Mouse (Mus musculus) macrophage (primary cell): ENCODE results near the gene Cort. TPM values are rescaled to one million over a fixed set of nuclear protein-coding genes. Genes with fewer than 3 reads are reported as not detected.
"Not testable (repeated sequence)": the region's sequence is repeated elsewhere in the genome, so short reads cannot be mapped to it uniquely, and the experiment has no call there.

Experiments
- H3K27ac ChIP-seq: fragments of 350-480 bp; formaldehyde crosslinking; 2 replicates; pipeline ENCODE4 v1.9.0; 2021
- H3K36me3 ChIP-seq: fragments of 350-480 bp; formaldehyde crosslinking; 2 replicates; pipeline ENCODE4 v1.9.0; 2021; ENCODE audit errors: inconsistent target
- H3K4me3 ChIP-seq: fragments of 350-480 bp; formaldehyde crosslinking; 2 replicates; pipeline ENCODE4 v1.9.0; 2021; ENCODE audit errors: inconsistent target
- H3K79me2 ChIP-seq: fragments of 350-480 bp; formaldehyde crosslinking; 2 replicates; pipeline ENCODE4 v1.9.0; 2021; ENCODE audit errors: inconsistent target
- WGBS: methylation state at CpG from one replicate; pipeline ENCODE4 v1.1.7; 2026; ENCODE audit warnings: inconsistent platforms; ENCODE audit not compliant: missing documents; 5-methylcytosine and 5-hydroxymethylcytosine counted together
- polyA plus RNA-seq: library from polyadenylated mRNA; stranded (reverse); fragments of 250-400 nt; gene quantifications from 3 replicates; pipeline ENCODE4 v1.2.4, GENCODE M21; 2018; ENCODE audit warnings: inconsistent platforms
- total RNA-seq, 78 experiments: library from RNA; depleted of rRNA; stranded (reverse); fragments of 250-400 nt; gene quantifications; 1 replicate in 9 of 78; 2 replicates in 24 of 78; 3 replicates in 43 of 78; 4 replicates in 2 of 78; pipeline ENCODE4 v1.2.4; 2018; ENCODE audit warnings: inconsistent platforms in 56 of 78

Gene Cort
- total RNA-seq (2018; cell fraction: chromatin; rRNA removed) = 1 to 10 TPM in 1 of 26 experiments, not detected in 25; 1.1 TPM
- not detected for total RNA-seq (2018; cell fraction: cytosol; rRNA removed)
- total RNA-seq (2018; cell fraction: nucleus; rRNA removed) = 1 to 10 TPM in 1 of 26 experiments, not detected in 25; 1.3 TPM
- not detected in 3 replicates for polyA plus RNA-seq

DNA sequence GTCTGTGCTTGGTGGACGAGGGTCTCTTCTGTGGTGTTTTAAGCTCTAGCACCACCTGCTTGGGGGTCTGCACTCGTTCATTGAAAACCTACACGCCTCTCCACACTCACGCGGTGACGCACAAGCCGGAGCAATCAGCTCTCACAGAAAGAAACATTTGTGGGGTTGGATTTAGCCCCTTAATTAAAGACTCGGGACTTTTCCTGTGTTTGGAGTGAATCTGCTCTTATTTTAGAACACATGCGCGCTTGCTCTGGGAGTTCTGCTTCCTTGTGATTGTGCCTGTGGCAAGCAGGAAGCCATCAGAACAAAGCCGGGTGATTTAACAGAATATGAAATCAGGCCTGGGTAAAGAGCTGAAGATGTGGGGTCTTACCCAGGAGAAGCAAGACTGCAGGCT lies at the start of gene Cort:
TSS of gene Cort (minus strand) at position 101 of the 400 bp plus-strand sequence.
- no peak within 1 kb of the TSS for H3K27ac ChIP-seq
- 90% methylated on average over 11 of the region's 11 CpGs for WGBS
- no peak within 1 kb of the TSS for H3K4me3 ChIP-seq
- H3K79me2 ChIP-seq = no peaks in the 10 kb centered on the region
- H3K36me3 ChIP-seq = no peaks in the 10 kb centered on the region

DNA sequence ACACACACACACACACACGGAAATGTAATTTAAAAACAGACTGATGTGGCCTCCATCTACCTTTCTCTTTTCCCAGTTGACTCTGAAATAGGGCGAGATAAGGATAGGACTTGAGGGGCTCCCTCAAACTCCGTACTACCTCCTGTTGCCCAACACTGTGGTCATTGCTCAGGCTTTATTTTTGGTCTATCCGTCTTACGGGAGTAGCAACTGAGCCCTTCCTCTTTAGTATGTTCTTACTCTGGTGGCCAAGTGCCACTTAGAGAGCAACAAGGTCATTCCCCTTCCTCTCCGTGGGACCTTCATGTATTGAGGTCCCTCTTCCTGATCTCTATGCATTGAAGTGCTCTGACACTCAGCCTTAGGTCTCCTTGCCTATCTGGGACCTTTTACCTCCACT lies 47.1 kb upstream of the Cort start:
- H3K36me3 ChIP-seq = no peaks in the 10 kb centered on the region
- H3K27ac ChIP-seq = peak overlapping the region; percentile 83
- WGBS = 5% methylated on average over 6 of the region's 6 CpGs
- H3K79me2 ChIP-seq = no peaks in the 10 kb centered on the region
- H3K4me3 ChIP-seq = no peak overlapping the region

DNA sequence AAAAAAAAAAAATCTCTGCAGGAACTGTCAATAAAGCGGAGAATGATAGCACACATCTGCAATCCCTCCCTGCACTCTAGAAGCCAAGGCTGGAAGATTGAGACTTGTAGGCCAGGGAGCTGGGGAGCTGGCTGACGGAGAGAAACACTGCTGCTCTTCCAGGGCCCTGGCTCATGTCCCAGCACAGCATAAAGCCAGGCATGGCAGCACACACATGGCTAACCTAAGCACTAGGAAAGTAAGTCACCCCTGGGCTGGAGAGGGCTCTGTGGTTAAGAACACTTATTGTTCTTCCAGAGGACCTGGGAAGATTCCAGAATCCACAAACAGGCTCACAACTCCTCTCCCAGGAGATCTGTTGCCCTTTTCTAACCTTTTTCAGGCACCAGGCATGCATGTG lies 46.1 kb upstream of the Cort start:
- H3K27ac ChIP-seq = peak overlapping the region; percentile 83
- WGBS = 81% methylated on average over 2 of the region's 2 CpGs
- no peaks in the 10 kb centered on the region for H3K36me3 ChIP-seq
- H3K4me3 ChIP-seq = no peak overlapping the region
- no peaks in the 10 kb centered on the region for H3K79me2 ChIP-seq

DNA sequence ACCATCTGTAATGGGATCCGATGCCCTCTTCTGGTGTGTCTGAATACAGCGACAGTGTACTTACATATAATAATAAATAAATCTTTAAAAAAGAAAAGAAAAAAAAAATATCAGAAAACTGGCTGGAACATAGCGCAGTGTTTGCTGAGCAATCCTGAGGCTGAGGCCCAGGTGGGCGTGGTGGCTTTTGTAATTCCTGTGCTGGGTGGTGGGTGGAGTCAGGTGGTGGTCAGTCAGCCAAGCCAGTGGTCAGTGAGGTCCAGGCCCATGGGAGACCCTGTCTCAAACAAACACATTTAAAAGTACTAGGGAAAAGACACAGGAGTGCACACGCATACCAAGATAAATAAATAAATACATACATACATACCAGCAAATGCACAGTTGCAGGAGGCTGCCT lies 45.5 kb upstream of the Cort start:
- Histone ChIP-seq H3K27ac (peak overlapping the region; percentile 83), H3K79me2 (no peaks in the 10 kb centered on the region), H3K4me3 (no peak overlapping the region), H3K36me3 (no peaks in the 10 kb centered on the region)
- 86% methylated on average over 4 of the region's 5 CpGs for WGBS

DNA sequence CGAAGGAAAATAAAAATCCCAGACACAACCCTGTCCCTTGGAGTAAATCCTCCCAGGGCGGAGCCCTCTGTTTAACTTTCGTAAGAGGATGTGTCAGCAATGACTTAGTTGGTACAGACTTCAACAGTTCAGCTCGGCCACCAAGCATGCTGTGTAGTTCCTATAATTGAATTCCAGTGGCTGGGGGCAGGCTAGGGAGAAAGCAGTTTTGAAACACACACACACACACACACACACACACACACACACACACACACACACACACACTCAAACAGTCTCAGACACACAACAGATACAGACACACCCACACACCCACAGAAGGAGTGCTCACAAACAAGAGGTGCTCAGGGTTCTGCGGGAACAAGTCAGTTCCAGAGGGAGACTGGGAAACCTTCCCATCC lies 45.0 kb upstream of the Cort start:
- Histone ChIP-seq H3K27ac (peak overlapping the region; percentile 83), H3K4me3 (no peak overlapping the region), H3K36me3 (no peaks in the 10 kb centered on the region), H3K79me2 (no peaks in the 10 kb centered on the region)
- WGBS = 18% methylated on average over 5 of the region's 5 CpGs

DNA sequence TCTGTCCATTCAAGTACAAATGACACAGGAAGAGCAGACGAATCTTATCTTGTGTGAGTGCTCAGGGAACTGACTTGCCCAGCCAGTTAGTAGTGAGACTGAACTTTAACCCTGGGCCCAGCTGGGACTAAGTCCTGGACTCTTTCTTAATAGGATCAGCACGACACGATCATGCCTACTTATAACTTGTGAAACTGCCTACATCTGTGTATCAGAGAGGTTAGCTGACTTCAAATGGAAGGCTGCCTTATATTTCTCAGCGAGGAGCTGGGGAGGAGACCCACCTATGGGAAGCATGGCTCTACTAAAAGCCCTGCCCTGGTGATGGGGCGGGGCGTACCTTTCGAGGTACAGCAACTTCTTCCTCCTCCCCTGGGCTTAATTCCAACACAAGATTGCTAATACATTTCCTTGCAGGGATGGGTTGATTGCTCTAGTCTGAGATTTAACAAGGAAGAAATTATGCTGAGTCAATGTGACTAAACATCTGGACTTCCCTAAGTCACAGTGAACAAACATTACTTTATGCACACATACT lies 43.9 kb upstream of the Cort start:
- WGBS = 18% methylated on average over 7 of the region's 7 CpGs
- no peak overlapping the region for H3K4me3 ChIP-seq
- no peaks in the 10 kb centered on the region for H3K36me3 ChIP-seq
- peak overlapping the region; percentile 83 for H3K27ac ChIP-seq
- peaks cover 7% of the 10 kb centered on the region for H3K79me2 ChIP-seq

DNA sequence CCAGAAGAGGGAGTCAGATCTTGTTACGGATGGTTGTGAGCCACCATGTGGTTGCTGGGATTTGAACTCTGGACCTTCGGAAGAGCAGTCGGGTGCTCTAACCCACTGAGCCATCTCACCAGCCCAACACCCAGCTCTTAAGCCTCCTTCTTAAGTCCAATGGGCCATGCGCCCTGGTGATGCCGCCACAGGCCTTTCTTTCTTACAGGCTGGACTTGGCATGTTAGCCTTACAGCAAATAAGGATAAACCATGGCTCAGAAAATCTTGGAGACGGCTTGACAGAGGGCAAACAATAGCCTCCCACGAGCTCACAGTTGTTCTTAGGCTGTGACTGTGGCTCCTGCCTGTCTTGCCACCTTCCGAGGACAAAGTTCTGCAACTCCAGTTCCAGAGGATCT lies 43.4 kb upstream of the Cort start:
- peak overlapping the region; percentile 83 for H3K27ac ChIP-seq
- WGBS = 91% methylated on average over 7 of the region's 8 CpGs
- H3K4me3 ChIP-seq = not testable (repeated sequence)

GRCm38 (mm10) chr4:149168016-149168415 lies 41.5 kb upstream of the Cort start:
- peaks cover 32% of the 10 kb centered on the region for H3K79me2 ChIP-seq
- peak overlapping the region; percentile 95 for H3K27ac ChIP-seq
- H3K4me3 ChIP-seq = peak overlapping the region; percentile 79; the same call in 1 of the 2 replicates
- 54% methylated on average over 2 of the region's 2 CpGs for WGBS
- peaks cover 10% of the 10 kb centered on the region; the same call in 1 of the 2 replicates for H3K36me3 ChIP-seq

More for the DNA sequence above, 43.4 kb upstream of the Cort start:
- not testable (repeated sequence) for H3K36me3 ChIP-seq
- peaks cover 13% of the 10 kb centered on the region for H3K79me2 ChIP-seq

DNA sequence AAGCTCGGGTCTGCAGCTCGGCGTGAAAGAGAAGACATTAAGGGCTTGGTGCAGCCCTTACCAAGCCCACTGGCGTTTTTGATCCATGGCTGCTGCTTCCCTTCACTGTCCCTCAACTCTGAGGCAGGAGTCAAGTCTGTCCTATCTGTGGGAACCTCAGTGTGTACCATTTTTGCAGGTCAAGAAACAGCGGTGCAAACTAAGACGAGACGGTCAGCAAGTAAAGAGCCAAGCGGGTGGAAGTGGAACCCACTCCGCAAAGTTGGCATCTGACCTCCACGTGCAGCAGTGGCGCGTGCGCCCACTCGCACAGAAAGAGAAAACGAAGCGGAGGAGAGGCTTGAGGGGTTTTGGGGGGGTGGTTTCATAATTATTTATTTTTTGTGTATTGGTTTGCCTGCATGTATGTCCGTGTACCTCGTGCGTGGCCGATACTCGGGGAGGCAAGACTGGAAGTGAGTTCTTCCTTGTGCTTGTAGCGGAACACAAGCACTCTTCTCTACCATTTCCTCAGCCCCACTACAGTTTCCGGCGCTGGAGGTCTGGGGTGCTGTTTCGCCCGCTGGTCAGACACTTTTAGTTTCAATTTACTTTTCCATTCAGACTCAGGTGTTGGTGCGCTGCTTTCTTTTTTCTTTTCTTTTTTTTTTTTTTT lies 40.5 kb upstream of the Cort start:
- peak overlapping the region; percentile 95 for H3K27ac ChIP-seq
- H3K4me3 ChIP-seq = peak overlapping the region; percentile 79
- WGBS = under 1% methylated on average over 21 of the region's 27 CpGs
- H3K36me3 ChIP-seq = peaks cover 20% of the 10 kb centered on the region; the same call in 1 of the 2 replicates
- peaks cover 41% of the 10 kb centered on the region for H3K79me2 ChIP-seq

DNA sequence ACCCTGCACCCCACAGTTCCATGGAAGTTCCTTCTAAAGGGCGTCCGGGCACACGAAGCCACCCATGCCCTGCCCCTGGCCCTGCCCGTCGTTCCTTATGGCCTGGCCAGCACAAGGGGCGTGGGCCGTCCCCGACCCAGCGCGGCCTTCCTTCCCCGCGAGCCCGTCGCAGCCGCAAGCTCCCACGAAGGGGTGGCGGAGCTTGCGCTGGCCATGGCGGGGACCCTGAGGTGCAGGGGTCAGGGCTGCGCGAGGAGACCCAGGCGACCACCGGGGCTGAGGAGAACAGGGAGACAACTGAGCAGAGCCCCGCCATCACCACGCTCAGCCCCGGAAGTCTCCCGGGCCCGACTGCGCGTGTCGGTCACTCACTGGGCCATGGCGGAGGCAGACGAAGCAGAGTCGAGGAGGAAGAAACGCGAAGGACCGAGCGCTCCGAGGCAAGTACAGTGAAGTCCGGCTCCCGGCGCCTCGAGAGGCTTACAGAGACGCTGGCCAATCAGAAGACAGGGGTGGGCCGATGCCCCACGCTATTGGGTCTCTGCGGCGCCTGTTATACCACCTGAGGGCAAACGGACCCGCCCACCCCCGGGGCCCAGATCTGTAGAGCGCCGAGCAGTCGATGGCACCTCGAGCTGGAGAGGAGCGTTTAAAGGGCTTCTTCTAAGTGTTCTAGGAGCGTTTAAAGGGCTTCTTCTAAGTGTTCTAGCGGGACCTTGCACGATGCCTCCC lies 39.8 kb upstream of the Cort start, which contains the start of gene Pgd:
TSS of gene Pgd (minus strand) at position 557 of the 732 bp plus-strand sequence.
- H3K4me3 ChIP-seq = peak within 1 kb of the TSS; percentile 79
- WGBS = 1% methylated on average over 58 of the region's 59 CpGs
- H3K79me2 ChIP-seq = peaks cover 48% of the 10 kb centered on the region
- H3K27ac ChIP-seq = peak within 1 kb of the TSS; percentile 95
- H3K36me3 ChIP-seq = peaks cover 27% of the 10 kb centered on the region; the same call in 1 of the 2 replicates

DNA sequence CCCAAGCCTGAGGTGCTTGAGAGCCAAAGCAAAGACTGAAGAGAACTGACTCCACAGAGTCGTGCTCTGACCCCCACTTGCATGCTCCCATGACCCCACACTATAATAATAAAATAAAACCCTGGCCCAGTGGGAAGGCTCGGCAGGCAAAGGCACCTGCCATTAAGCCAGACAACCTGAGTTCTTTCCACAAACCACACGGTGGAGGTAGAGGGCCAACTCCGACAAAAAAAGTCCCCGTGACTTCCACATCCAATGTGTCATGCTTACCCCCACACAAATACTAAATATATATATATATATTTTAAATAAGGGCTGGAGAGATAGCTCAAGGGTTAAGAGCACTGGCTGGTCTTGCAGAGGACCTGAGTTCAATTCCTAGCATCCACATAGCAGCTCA lies 37.6 kb upstream of the Cort start:
- 42% methylated on average over 3 of the region's 5 CpGs for WGBS
- peaks cover 44% of the 10 kb centered on the region; the same call in 1 of the 2 replicates for H3K36me3 ChIP-seq

GRCm38 (mm10) chr4:149163196-149163595 lies 36.6 kb upstream of the Cort start:
- 75% methylated on average over 1 of the region's 1 CpGs for WGBS
- peaks cover 80% of the 10 kb centered on the region for H3K79me2 ChIP-seq
- H3K36me3 ChIP-seq = peaks cover 53% of the 10 kb centered on the region; the same call in 1 of the 2 replicates
- H3K4me3 ChIP-seq = no peak overlapping the region
- no peak overlapping the region for H3K27ac ChIP-seq

More for the DNA sequence above, 37.6 kb upstream of the Cort start:
- H3K79me2 ChIP-seq = peaks cover 71% of the 10 kb centered on the region
- no peak overlapping the region for H3K27ac ChIP-seq
- no peak overlapping the region for H3K4me3 ChIP-seq

DNA sequence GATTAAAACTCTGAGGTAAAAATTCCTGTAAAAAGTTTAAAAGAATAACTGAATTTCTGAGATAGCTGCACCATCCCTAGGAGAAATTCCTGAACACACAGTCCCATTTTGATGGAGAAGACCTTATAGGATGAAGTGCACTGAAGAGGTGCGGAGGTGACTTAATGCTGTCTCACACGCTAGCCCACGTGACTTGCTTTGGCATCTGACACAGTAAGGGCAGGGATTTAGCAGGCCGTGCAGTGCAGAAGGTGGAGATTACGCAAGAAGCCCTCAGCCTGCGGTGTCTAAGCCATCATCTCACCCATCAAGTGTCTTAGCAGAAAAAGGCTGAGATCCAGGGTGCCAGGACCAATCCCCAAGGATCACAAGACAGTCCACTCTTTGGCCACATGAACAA lies 34.6 kb upstream of the Cort start:
- H3K36me3 ChIP-seq = peaks cover 74% of the 10 kb centered on the region
- no peak overlapping the region for H3K4me3 ChIP-seq
- WGBS = 40% methylated on average over 6 of the region's 6 CpGs

GRCm38 (mm10) chr4:149159891-149160290 lies 33.3 kb upstream of the Cort start:
- H3K36me3 ChIP-seq = peaks cover 77% of the 10 kb centered on the region
- peaks cover 73% of the 10 kb centered on the region for H3K79me2 ChIP-seq
- no peak overlapping the region for H3K27ac ChIP-seq
- H3K4me3 ChIP-seq = no peak overlapping the region
- WGBS = 72% methylated on average over 13 of the region's 13 CpGs

More for the DNA sequence above, 34.6 kb upstream of the Cort start:
- peaks cover 84% of the 10 kb centered on the region for H3K79me2 ChIP-seq
- H3K27ac ChIP-seq = no peak overlapping the region
